Mouse (Mus musculus): ENCODE data around the gene Zfp454.

DNA sequence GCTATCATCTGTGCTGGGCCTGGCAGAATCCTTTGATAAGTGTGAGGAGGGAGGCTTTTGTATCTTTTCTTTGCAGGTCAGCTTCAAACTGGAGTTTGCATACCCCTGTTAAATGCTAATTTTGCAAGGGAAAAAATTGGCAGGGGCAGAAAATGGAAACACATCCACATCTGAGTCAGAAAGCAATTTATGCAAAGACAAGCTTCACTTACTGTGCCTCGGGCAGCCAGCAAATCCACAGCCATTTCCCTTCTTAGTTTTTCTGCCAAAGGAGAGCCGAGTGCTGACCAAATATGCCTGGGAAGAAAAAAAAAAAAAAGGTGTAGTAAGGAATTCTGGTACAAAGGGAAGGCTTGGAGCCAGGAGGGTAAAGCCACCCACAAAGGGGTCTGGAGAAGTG is 61.2 kb downstream of the Zfp454 start:
- TF ChIP-seq POLR2A (IDR thresholded peaks at IDR 0.05; ENCODE audit: borderline replicate concordance, low read depth, low read length) (no peak), CTCF (IDR thresholded peaks at IDR 0.05; ENCODE audit: low read depth, low read length) (no peak)
